Mouse (Mus musculus) frontal cortex, postnatal 10 days (tissue): ENCODE measurements at regions not wholly inside any gene's neighbourhood (a gene's known extent, or its start where the extent isn't known, plus 50 kb on each side); places are given as distances from the start of the nearest gene placed in this dataset.

Source experiments
- DNase-seq, 2 experiments: peaks; one replicate each; pipeline ENCODE4 v3.0.0; 2022; ENCODE audit warnings: low spot score in 2 of 2, mixed read lengths in 1 of 2

DNA sequence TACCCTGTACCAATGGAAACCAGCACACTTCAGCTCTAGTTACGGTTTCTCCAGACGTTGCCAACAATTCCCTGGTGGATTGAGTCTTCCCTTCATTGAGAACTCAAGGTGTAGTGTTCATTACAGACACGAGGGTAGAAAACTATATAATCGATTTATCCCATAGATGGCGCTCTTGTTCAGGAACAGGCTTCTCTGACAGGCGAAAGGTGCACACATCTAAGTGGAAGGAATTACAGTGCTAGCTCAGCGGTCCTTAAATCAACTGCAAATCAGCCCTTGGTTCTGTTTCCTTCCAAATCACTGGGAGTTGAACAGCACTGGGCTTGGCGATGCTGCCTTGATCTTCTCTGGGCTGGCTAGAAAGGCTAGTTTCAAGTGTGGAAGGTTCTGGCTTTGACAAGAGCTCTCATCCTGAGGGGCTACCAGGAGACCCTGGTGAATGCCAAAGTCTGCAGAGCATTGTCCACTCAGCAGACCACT, 161.1 kb downstream of the March11 start:
- peak in 1 of 2 experiments; percentile 7 for DNase-seq

GRCm38 (mm10) chr15:26487378-26487777, 178.5 kb downstream of the March11 start:
- DNase-seq = no peak
